Mouse (Mus musculus) layer of hippocampus, adult 11-12 months (tissue): ENCODE measurements around the gene Kcnk7.

Experiments used
- DNase-seq: peaks from one replicate; pipeline ENCODE4 v3.0.0; 2022; ENCODE audit warnings: low spot score

Kcnk7 gene

DNA sequence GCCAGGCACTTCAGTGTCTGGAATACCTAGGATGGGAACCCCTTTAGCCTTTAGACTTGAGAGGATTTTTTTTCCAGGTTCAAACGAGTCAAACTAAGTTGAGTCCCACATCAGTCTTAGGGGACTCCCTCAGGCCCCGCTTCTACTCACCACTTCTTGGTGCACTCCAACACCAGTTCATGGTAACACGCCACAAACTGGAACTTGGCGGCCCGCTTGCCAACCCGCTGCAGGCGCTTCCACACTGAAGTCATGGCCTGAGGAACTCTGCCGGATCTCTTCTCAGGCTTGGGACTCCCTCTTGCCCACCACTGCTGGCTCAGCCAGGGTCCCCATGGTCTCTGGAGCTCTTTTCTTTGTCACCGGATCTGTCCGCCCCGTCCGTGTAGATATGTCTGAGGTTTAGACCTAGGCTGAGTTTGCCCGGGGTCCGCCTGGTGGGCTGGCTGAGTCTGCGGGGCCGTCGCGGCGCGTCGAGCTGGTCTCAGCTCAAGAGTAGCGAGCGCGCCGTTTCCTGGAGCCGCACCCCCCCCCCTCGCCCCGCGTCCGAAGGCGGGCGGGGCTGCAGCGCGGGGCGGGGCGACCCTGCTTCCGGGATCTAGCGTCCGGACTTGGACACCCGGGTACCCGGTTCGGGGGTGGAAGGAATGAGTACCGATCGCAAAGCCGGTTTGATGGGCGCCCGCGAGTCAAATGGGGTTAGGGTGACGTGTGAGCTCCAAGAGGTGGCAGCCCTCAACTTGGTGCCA, 21.8 kb downstream of the Kcnk7 start, which contains the start of gene Ehbp1l1:
Gene Ehbp1l1 (minus strand): TSS at position 551 of the 749 bp plus-strand sequence.
- DNase-seq = no peak

GRCm38 (mm10) chr19:5726961-5727578, 22.9 kb downstream of the Kcnk7 start:
- DNase-seq = no peak

DNA sequence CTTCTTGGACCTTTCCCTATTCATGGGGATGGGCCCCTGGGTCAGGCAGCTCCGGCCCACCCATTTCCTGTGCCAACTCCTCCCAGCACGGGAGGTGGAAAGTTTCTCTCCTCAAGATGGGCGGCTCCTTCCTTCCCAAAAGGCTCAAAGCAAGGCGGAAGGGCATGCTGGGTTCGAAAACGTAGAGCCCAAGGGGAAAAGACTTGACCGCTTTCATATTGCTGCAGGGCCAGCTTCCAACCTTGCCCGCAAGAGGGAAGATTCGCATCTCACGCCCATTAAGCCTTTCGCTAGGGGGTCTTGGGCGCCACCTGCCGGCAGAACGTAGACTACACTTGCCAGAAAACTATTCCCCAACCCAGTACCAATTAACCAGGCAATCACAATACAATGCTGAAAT, 23.5 kb downstream of the Kcnk7 start:
- DNase-seq = peak; percentile 90

GRCm38 (mm10) chr19:5728631-5729443, 24.7 kb downstream of the Kcnk7 start:
- peak; percentile 64 for DNase-seq

- DNase-seq = peak; percentile 85
Observed at GRCm38 (mm10) chr19:5729444-5729815, 25.3 kb downstream of the Kcnk7 start, which contains the start of gene Fam89b. Gene Fam89b (minus strand): TSS chr19:5729653.

GRCm38 (mm10) chr19:5730314-5731186, 26.4 kb downstream of the Kcnk7 start:
- no peak for DNase-seq

DNA sequence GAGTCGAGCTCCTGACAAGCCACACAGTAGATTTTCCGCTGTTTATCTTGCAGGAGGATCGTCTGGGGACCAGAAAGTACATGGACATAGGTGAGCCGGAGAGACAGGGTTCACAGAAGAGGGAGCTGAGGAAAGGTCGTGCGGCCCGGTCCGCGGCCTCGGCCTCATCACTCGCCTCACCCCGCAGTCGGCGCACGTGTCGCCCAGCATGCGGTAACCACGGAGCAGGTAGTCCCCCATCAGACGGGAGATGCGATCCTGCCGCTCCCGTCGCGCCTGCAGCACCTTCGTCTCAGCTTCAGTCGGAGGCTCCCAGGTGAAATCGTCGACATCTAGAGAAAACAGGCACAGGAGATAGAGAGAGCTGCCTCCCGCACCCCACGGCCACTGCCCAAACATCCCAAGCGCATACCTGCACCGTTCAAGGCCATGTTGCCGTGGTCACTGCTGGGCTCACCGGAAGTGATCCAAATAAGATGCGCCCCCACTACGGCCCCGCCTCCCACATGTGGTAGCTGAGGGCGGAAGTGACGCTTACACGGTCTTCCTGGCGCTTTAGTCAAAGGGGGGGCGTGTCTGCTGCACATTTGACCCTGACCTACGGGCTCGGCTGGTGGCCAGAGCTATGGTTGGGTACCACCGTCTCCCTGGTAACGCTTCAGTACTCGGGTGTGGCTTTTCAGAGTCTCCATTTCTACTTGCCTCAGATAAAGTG, 27.3 kb downstream of the Kcnk7 start:
- DNase-seq = peak; percentile 95

GRCm38 (mm10) chr19:5734325-5734724, 30.2 kb downstream of the Kcnk7 start:
- DNase-seq = no peak

- DNase-seq = no peak
Observed at GRCm38 (mm10) chr19:5739446-5739845, 35.3 kb downstream of the Kcnk7 start.

DNA sequence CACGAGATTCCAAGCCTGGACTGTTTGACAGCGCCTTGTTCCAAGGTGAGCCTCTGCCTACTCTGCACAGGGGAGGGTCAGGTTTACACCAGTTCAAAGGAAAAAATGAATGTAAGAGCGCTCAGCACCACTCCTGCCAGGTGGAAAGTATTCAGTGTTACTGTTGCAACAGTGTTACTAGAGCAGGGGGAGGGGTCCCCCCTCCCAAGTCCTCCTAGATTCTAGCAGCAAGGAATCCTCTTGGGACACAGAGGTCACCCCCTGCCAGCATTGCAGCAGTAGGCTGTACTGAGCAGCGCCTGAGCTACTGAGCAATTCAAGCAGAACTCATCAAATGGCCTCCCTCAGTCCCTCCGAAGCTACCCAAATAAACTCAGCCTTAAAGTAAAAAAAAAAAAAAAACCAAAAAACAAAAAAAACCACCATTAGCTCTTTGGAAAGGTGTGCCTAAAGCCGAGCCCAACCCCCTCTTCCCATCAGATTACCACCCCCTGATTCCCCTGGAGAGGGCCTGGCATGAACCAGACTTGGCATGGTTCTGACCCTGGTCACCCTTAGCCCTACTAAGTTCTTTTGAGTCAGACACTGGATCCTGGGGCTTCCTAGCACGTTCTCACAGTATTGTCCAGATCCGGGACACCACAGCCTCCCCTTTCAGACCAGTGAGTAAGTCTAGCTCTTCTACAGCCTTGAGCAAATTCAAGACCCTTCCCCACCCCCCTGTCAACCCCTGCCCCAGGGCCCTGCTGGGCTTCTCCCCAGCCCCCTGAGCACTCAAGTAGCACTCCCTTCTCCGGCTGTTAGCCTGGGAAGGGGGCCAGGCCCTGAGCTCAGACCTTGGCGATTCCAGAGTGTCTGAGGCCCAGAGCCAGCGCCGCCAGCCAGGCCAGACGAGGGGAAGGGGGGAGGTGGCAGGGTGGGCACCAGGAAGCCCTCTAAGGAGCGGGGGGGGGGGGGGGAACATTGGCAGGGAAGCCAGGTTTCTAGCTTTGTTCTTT, 36.5 kb downstream of the Kcnk7 start, which contains the start of gene Ltbp3:
Gene Ltbp3 (plus strand): TSS at position 585 of the 998 bp plus-strand sequence.
- DNase-seq = peak; percentile 40

DNA sequence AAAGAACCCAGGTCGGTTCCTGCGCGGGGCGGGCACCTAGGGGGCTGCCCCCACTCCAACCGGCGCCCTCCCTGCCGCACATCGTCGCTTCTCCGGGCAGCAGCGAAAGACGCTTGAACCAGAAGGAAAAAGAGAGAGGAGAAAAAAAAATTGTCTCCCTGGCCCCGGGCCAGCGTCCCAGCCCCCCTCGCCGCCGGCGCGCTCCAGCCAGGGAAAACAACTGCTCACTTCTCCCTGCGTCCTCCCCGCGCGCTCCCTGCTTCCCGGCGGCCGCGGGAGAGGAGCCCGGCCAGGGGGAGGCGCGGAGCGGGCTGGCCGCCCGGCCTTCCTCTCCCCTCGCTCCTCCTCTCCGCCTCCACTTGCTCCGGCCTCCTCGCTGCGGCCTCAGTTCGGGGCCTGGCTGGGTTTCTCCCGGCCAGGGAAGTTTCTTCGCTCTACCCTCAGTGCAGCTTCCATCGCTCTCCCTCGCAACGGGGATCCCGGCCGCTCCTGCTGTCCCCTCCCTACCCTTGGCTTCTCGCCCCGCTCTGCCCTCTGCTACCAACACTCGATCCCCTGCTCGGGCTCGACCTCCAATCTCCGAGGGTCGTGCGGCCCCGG, 37.6 kb downstream of the Kcnk7 start:
- peak; percentile 60 for DNase-seq

DNA sequence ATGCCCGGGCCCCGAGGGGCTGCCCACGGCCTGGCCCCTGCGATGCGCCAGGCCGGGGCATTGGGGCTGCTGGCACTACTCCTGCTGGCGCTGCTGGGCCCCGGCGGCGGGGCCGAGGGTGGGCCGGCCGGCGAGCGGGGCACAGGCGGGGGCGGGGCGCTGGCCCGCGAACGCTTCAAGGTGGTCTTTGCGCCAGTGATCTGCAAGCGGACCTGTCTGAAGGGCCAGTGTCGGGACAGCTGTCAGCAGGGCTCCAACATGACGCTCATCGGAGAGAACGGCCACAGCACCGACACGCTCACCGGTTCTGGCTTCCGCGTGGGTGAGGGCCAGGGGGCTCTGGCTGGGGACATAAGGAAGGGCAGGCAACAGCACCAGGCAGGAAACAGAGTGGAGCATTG, 38.1 kb downstream of the Kcnk7 start:
- no peak for DNase-seq

DNA sequence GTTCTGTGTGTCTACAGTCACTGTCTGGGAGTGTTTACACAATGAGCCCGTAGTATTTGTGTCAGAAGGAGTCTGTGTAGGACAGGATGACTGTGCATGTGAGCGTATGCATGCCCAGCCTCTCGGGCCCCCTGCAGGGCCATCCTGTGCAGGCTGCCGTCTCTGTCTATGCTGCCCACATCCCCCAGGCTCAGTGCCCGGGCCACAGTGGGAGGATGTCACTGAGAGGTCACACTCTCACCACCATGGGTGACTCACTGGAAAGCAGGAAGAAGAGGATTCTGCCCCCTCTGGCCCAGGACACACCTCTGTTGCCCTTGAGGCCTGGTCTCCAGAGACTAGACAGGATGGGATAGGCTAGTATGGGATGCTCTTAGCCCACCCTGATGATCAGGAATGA, 39.4 kb downstream of the Kcnk7 start:
- no peak for DNase-seq

DNA sequence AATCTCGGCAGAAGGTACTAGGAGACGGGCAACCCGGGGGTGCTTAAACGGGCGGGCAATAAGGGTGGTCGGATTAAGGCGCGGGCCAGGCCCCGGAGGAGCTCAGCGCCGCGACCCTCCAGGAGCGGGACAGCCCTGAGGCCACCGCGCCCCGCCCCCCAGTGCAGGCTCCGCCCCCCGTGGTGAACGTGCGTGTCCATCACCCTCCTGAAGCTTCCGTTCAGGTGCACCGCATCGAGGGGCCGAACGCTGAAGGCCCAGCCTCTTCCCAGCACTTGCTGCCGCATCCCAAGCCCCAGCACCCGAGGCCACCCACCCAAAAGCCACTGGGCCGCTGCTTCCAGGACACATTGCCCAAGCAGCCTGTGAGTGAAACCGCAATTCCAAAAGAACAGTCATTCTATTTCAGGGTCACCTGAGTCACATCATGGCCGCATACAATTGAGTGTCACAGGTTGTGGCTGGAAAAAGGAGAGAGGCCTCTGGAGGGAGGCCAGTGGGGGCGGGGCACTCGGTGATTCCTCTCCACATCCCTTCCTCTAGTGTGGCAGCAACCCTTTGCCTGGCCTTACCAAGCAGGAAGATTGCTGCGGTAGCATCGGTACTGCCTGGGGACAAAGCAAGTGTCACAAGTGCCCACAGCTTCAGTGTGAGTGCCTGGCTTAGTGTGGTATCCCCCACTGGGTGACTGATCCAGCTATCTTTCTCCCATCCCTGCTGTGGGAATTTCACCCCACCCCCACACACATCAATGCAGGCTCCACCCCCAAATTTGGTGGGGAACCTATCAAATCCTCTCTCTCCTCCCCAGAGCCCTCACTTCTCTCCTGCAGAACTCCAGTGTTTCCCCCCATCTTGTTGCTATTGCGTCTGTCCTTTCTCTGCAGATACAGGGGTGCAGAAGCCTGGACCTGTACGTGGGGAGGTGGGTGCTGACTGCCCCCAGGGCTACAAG, 41.9 kb downstream of the Kcnk7 start:
- DNase-seq = no peak

- no peak for DNase-seq
Observed at GRCm38 (mm10) chr19:5746907-5747363, 42.8 kb downstream of the Kcnk7 start.

DNA sequence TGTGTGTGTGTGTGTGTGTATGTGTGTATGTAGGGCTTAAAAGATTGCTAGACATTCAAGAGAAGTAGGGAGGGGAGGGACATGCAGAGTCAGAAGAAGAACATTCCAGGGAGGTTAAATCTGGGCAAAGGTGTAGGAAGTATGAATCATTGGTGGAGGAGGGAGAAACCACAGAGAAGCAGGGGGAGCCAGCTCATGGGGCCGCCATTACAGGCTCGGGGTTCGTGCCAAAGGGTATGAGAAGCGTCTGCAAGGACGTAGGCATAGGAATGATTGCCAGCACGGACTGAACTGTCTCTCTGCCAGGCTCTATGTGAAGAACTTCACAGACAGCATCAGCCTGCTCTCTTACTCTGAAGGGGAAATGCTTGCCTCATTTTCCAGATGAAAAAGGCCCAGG, 45.3 kb downstream of the Kcnk7 start:
- no peak for DNase-seq

DNA sequence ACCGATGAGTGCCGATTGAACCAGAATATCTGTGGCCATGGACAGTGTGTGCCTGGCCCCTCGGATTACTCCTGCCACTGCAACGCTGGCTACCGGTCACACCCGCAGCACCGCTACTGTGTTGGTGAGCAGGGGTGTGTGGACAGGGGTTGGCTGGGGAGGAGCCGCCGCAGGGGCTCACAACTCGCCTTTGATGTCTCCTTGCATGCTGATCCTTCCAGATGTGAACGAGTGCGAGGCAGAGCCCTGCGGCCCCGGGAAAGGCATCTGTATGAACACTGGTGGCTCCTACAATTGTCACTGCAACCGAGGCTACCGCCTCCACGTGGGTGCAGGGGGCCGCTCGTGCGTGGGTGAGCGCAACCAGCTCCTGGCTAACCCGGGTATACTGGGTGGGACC, 46.8 kb downstream of the Kcnk7 start:
- no peak for DNase-seq

DNA sequence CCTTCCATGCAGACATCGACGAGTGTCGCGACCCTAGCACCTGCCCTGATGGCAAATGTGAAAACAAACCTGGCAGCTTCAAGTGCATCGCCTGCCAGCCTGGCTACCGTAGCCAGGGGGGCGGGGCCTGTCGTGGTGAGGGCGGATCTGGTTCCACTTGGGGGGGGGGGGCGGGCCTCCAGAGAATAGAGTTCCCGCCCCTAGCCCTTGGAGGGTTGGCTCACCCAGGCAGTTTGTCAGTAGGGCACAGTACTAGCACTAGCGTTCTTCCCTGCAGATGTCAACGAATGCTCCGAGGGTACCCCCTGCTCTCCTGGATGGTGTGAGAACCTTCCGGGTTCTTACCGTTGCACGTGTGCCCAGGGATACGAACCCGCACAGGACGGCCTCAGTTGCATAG, 47.6 kb downstream of the Kcnk7 start:
- DNase-seq = no peak
